Mouse (Mus musculus) Muller cell, postnatal 12 days (primary cell): Measurements from ENCODE around the gene Tnnt3.

Experiments used
- DNase-seq: peaks from one replicate; pipeline ENCODE4 v3.0.0-alpha.2; 2015; ENCODE audit errors: inconsistent ontology term

Tnnt3 gene

DNA sequence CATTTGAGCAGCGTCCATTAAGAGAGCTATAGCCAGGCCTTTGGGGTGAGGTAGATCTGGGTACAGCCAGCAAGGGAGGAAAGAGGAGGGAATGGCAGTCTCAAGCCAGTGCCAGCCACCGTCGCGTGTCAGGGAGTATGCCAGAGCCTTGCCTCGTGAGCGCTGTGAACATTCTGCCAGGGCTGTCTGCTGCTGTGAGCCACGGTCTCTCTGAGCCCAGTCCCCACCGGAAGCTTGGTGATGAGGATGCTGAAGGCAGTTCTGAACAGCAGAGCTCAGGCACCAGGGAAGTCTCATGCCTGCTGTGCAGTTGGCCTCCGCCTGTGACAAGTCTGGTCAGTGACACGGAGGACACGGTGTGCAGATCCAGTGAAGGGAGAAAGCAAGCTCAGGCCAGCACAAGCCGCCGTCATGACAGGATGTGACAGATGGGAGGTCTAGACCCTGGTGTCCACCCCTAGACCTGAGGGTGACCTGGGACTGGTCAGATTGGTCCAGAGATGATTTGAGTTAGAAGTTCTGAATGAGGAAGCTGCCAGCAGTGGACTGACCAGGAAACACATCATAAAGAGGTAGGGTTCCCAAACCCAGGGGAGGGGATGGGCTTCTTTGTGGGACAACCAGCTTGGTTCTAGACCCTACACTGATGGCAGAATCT, 21.7 kb upstream of the Tnnt3 start:
- no peak for DNase-seq

GRCm38 (mm10) chr7:142478001-142478400, 20.6 kb upstream of the Tnnt3 start:
- no peak for DNase-seq

- DNase-seq, result no peak
Observed at GRCm38 (mm10) chr7:142478574-142478973, 20.1 kb upstream of the Tnnt3 start.

DNA sequence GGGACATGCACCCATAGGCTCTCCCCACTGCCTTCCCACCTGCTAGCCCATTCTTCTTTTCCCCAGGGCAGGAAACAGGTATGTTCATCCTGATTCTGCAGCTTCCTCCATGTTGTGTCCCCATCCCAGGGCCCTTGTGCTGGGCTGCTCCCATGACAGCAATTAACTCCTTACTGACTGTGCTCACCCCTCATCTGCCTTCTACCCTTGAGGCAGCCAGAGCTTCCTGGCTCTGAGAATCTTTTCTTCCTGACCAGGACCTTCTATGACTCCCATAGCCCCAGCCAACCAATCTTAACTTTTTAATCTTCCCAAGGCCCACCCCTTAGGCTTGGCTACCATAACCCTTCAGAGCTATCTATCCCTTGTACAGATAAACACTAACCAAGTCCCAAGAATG, 19.3 kb upstream of the Tnnt3 start:
- DNase-seq, result no peak

DNA sequence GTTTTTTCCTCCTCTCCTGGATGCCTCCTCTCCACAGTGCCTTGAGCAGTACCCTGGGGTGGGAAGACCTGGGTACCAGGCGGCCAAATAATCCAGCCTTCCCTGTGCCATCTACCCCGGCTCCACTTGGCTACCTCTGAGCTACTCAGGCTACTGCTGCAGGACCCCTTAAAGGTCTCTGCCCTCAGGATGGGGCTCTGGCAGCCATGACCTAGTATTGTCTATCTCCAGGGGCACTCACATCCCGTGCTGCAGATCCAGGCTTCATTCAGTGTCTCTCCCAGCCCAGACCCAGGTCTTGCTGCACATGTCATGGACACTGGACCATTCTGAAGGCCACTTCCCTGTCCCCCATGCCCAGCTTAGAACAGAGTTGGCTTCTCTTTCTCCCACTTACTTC, 18.8 kb upstream of the Tnnt3 start:
- no peak for DNase-seq

DNA sequence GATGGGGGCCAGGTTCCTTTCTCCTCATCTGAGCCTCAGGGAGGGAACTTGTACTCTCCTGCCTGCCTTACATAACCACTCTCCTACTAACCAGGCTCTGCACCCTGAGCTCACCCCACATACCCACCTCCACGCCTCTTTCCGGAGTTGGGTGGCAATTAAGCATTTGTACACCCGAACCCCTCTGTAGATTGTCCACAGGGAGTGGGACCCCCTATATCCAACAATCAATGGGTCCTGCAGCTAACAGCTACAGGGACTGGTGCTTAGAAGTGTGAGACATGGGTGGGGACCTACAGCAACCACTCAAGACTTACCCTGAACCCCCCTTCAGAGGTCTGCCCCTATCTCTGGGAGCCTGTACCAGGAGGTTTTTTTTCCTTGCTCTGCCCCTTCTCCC, 18.0 kb upstream of the Tnnt3 start:
- DNase-seq, result no peak

GRCm38 (mm10) chr7:142481186-142481567, 17.5 kb upstream of the Tnnt3 start:
- no peak for DNase-seq

GRCm38 (mm10) chr7:142481568-142482255, 16.9 kb upstream of the Tnnt3 start:
- peak; percentile 81 for DNase-seq

DNA sequence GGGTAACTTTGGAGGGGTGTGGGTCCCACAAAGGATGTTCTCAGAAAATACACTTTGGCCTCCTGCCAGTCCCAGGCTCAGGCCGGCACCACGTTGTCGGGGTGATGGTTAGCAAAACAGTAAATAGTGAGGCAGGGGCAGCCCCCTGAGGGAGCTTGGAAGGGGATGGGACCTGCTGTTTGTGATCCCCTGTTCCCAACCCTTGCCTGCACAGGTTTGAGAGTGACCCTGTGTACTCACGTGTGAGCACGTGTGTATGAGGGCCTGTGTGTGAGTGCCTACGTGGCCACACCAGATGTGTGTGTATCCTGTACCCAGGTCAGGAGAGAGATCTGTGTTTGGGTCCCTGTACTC, 16.4 kb upstream of the Tnnt3 start:
- DNase-seq, result no peak

- DNase-seq, result no peak
Observed at GRCm38 (mm10) chr7:142483136-142483535, 15.5 kb upstream of the Tnnt3 start.

GRCm38 (mm10) chr7:142484780-142485179, 13.9 kb upstream of the Tnnt3 start:
- DNase-seq, result no peak

GRCm38 (mm10) chr7:142486751-142487162, 11.9 kb upstream of the Tnnt3 start:
- no peak for DNase-seq

- peak; percentile 65 for DNase-seq
Observed at GRCm38 (mm10) chr7:142487341-142487859, 11.2 kb upstream of the Tnnt3 start.

GRCm38 (mm10) chr7:142488053-142488452, 10.6 kb upstream of the Tnnt3 start:
- DNase-seq, result no peak

- DNase-seq, result no peak
Observed at GRCm38 (mm10) chr7:142493535-142493934, 5.1 kb upstream of the Tnnt3 start.

- no peak for DNase-seq
Observed at GRCm38 (mm10) chr7:142496158-142496557, 2.5 kb upstream of the Tnnt3 start.

GRCm38 (mm10) chr7:142496800-142497199, 1.8 kb upstream of the Tnnt3 start:
- DNase-seq, result no peak

DNA sequence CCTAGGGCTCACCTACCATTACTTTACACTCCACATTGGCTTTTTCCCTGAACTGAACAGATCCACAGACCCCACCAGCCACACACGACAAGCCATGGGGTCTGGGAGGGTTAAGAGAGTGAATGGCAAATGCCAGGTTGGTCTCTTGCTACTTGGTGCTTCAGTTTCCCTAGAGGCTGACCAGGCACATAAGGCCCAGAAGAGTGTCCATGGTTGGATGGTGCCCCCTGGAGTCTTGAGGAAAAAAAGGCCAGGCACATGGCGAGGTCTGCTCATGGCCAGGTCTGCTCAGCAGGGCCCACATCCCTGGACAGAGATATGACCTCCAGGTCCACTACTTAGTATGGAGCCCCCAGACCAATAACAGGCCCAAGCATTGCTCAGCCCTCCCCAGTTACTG, 861 bp upstream of the Tnnt3 start:
- peak; percentile 42 for DNase-seq

DNA sequence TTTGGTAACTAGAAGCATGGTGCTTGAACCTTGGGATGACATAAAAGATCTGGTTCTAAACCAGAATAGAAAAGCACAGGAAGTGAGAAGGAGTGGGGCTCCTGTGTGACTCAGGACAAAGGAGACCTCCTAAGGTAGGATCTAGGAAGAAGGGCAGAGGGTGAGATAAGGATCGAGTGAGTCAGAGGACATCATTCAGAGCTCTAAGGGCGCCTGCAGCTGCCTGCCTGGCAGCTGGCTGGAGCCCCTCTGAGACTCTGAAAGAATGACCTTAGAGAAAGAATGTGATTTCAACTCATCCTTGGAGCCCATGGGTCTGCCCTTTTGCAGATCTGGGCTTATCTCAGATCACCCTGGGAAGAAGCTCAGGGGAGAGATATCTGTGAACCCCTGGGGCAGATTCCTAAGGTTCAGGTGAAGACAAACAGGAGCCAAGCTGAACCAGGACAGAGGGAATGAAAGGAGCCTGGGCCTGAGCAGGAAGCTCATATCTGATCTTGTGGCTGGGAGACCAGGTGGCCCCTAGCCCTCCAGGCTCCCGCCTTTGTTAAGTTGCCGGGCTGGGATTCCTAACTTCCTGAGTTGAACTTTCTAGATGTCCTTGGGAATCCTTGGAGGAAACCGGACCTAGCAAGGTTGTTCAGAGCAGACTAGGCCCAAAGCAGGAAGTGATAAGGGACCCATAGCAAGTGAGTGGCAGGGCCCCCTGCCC, 530 bp downstream of the Tnnt3 start:
- DNase-seq, result no peak

DNA sequence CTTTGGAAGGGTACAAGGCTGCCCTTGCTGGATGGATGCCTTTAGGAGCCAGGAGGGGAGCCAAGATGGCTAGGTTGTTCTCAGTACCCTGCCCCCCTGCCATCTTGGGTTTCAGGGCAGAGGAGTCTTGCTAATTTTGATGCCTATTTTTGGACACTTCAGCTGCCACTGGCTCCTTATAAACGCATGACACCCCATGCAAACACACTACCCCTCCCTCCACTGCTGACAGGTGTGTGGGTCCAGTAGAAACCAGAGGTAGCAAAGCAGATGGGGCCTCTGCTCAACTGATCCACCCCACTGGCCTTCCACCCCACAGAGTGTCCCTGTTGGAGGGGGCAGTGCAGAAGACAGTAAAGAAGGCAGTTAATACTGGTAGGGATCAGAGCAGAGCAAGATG, 1.4 kb downstream of the Tnnt3 start:
- no peak for DNase-seq

DNA sequence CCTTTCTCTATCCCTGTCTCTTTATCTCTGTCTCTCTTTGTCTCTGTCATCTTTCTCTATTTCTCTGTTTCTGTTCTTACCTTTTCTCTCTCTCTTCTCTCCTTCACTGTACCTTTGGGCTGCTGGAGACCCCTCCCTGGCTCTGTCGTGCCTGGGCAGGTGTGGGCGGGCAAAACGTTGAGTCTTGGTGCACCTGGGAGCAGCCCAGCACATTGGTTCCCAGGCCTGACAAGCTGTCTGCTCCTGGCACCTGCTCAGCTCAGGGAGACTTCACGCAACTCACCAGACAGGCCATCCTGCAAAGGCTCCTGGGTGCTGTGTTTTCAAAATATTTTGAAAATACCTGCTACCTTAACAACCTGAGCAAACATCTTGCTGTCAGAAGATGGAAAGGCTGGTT, 4.6 kb downstream of the Tnnt3 start:
- DNase-seq, result no peak

DNA sequence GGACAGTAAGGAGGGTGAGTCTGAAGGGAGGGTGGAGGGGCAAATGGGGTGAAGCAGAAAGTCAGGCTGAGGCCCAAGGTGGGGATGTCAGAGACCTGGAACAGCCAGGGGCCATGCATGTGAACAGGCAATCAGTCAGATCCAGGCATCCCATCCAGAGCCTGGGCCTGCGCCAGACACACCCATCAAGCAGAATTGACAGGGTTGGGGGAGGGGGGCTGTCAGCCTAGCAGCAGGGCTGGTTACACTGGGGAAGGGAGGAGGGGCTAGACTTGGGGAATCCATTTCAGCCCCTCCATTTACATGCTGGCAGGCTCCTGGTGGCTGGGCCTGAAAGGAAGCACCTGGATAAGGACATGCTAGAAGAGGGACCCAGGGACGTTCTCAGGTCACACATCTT, 7.3 kb downstream of the Tnnt3 start:
- no peak for DNase-seq

DNA sequence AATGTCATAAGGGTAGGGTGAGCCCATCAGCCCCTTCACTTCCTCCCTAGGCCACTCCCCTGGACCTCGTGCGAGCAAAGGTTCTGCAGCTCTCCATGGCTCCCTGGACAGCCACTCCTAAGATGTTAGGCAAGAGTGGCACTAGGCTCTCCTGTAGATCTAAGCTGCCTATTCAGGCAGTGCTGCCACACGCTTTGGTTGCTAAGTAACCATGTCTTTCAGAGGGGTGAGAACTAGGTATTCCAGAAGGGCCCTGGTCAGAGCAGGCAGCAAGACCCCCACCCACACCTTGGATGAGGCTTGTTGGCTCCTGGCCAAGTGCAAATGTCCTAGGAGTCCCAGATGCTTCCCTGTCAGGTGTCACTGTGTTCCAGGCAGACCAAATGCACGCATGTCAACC, 7.9 kb downstream of the Tnnt3 start:
- DNase-seq, result no peak
